11 mouse cellular contexts compared by ENCODE assay signal in the genomic region with DNA sequence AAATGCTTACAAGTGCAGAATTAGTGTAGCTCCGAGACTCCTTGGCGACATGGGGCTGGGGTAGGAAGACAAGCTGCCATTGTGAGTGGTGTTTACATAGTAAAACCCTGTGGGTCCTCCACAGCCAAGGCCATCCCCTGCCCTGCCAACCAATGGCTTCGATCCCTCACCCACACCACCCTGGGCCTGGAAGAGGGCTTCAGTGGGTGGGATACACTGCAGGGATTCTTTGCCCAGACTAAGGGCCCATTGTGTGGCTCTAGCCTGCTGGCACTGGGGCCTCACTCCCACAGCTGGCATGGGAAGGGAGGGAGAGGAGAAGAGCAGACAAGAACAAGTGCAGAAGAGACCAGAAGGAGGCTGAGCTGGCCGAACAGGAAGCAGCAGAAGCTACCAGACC. TPM values are rescaled to one million over a fixed set of nuclear protein-coding genes. Genes with fewer than 3 reads are reported as not detected.
DNase-seq lines count a peak whose midpoint lies in the region; ATAC-seq lines count a peak whose summit lies in the region.
"Had no signal": no experiment of that assay in that cellular context is flagged by ENCODE, and none has a peak within 500 bp of the region (broad histone marks: within the 10 kb centered on the region; RNA-seq: fewer than 3 reads in every experiment).

No protein-coding gene starts in this region.

- no peaks in the 10 kb centered on the region for H3K36me3 ChIP-seq in hindbrain, embryonic 15.5 days
- H3K36me3 ChIP-seq in hindbrain, embryonic 13.5 days: peaks cover 6% of the 10 kb centered on the region; the same call in 1 of the 2 replicates

- intact Hi-C loops in left cerebral cortex, postnatal 36 days (cut with DNase I): loop anchor here (5.0 kb wide), 2 partner anchors 33 to 53 kb away; partner anchors contain the start of genes Cox5a and Rpp25

- no peak overlapping the region for H3K4me3 ChIP-seq in hindbrain, embryonic 15.5 days
- no peak overlapping the region for H3K4me3 ChIP-seq in hindbrain, embryonic 13.5 days

- H3K9ac ChIP-seq in hindbrain, embryonic 15.5 days: no peak overlapping the region
- H3K9ac ChIP-seq in hindbrain, embryonic 13.5 days: no peak overlapping the region

- no peak overlapping the region for H3K27ac ChIP-seq in hindbrain, embryonic 15.5 days (replicated peaks)
- H3K27ac ChIP-seq in hindbrain, embryonic 13.5 days: no peak overlapping the region

- no peaks in the 10 kb centered on the region for H3K27me3 ChIP-seq in hindbrain, embryonic 15.5 days
- H3K27me3 ChIP-seq in hindbrain, embryonic 13.5 days: peaks cover 3% of the 10 kb centered on the region; the same call in 1 of the 2 replicates

- peak overlapping the region; percentile 83 for H3K4me2 ChIP-seq in hindbrain, embryonic 15.5 days
- no peak overlapping the region for H3K4me2 ChIP-seq in hindbrain, embryonic 13.5 days

- ATAC-seq in hindbrain, embryonic 15.5 days (ENCODE audit: low FRiP score, low read depth): peak; percentile 36; the same call in 1 of the 2 replicates
- no peak for ATAC-seq in hindbrain, embryonic 13.5 days (ENCODE audit: low FRiP score)

- H3K4me1 ChIP-seq in hindbrain, embryonic 15.5 days (replicated peaks): peaks cover 37% of the 10 kb centered on the region
- H3K4me1 ChIP-seq in hindbrain, embryonic 13.5 days (replicated peaks): peaks cover 36% of the 10 kb centered on the region

- WGBS in hindbrain, embryonic 15.5 days: 56% methylated on average over 4 of the region's 4 CpGs
- WGBS in hindbrain, embryonic 13.5 days: 66% methylated on average over 4 of the region's 4 CpGs

- H3K9me3 ChIP-seq in hindbrain, embryonic 15.5 days: no peaks in the 10 kb centered on the region
- H3K9me3 ChIP-seq in hindbrain, embryonic 13.5 days: no peaks in the 10 kb centered on the region

- DNase-seq in brain, embryonic 18.5 days (ENCODE audit: low read depth, low spot score): peak; percentile 22
- DNase-seq in frontal cortex, postnatal 36 days (ENCODE audit: low spot score in 2 of 2): peak; percentile 34 to 42
- peak; percentile 28 to 39 for DNase-seq in left cerebral cortex, postnatal 36 days (ENCODE audit: low spot score in 2 of 2)
- no peak for DNase-seq in heart, postnatal 4 days
- no peak for DNase-seq in ovary, adult 18-20 months (ENCODE audit: low spot score)
- no peak for DNase-seq in c-Kit-positive CD71-positive TER-119-positive erythroid progenitor cells, embryonic 14.5 days (ENCODE audit: low spot score)
- DNase-seq: kidney, adult 2 months had no signal

RNA-seq across cellular contexts. Expression of gene Scamp5, which starts 1.1 kb away (rescaled TPM):
- polyA plus RNA-seq in hindbrain, embryonic 15.5 days (2015; fragmentation: Nextera tagmentation; extraction: Ambion mirVana): 134 and 139 TPM in 2 replicates
- 86.3 and 94.6 TPM in 2 replicates for polyA plus RNA-seq in hindbrain, embryonic 13.5 days (2015; fragmentation: Nextera tagmentation; extraction: Ambion mirVana)
- 100 to 1,000 TPM; 381 to 434 TPM for total RNA-seq in left cerebral cortex, postnatal 36 days (2021)
- 10 to 100 TPM; 11.6 to 11.7 TPM for total RNA-seq in heart, postnatal 4 days (2021)
- total RNA-seq: megakaryocyte-erythroid progenitor cell, adult 5-6 weeks had no signal

RNA-seq across cellular contexts. Expression of gene Ppcdc, which starts 29.0 kb away (rescaled TPM):
- 20.3 and 21.3 TPM in 2 replicates for polyA plus RNA-seq in hindbrain, embryonic 15.5 days (2015; fragmentation: Nextera tagmentation; extraction: Ambion mirVana)
- polyA plus RNA-seq in hindbrain, embryonic 13.5 days (2015; fragmentation: Nextera tagmentation; extraction: Ambion mirVana): 25.6 and 26.0 TPM in 2 replicates
- 10 to 100 TPM; 13.8 to 16.6 TPM for total RNA-seq in left cerebral cortex, postnatal 36 days (2021)
- total RNA-seq in heart, postnatal 4 days (2021): 1 to 10 TPM; 8.3 TPM

RNA-seq across cellular contexts. Expression of gene Rpp25, which starts 34.9 kb away (rescaled TPM):
- polyA plus RNA-seq in hindbrain, embryonic 15.5 days (2015; fragmentation: Nextera tagmentation; extraction: Ambion mirVana): 17.7 and 18.0 TPM in 2 replicates
- 15.6 and 16.2 TPM in 2 replicates for polyA plus RNA-seq in hindbrain, embryonic 13.5 days (2015; fragmentation: Nextera tagmentation; extraction: Ambion mirVana)
- total RNA-seq in left cerebral cortex, postnatal 36 days (2021): 10 to 100 TPM; 16.4 to 20.3 TPM
- 1 to 10 TPM; 7.8 to 9.4 TPM for total RNA-seq in heart, postnatal 4 days (2021)
- total RNA-seq: liver, adult 2 months; megakaryocyte-erythroid progenitor cell, adult 5-6 weeks had no signal
- polyA plus RNA-seq: liver, adult 2 months had no signal

RNA-seq across cellular contexts. Expression of gene Cox5a, which starts 52.2 kb away (rescaled TPM):
- 894 and 915 TPM in 2 replicates for polyA plus RNA-seq in hindbrain, embryonic 15.5 days (2015; fragmentation: Nextera tagmentation; extraction: Ambion mirVana)
- polyA plus RNA-seq in hindbrain, embryonic 13.5 days (2015; fragmentation: Nextera tagmentation; extraction: Ambion mirVana): 875 and 879 TPM in 2 replicates
- total RNA-seq in left cerebral cortex, postnatal 36 days (2021): 100 to 1,000 TPM; 378 to 426 TPM
- 1,000 to 10,000 TPM; 1,831 to 1,865 TPM for total RNA-seq in heart, postnatal 4 days (2021)

Comparison
In these comparisons a context has a peak if more than half of its experiments do, and no peak if none do; other contexts are left out.
1. DNase-seq: peak in brain, embryonic 18.5 days (single experiment), frontal cortex, postnatal 36 days (2 of 2) and left cerebral cortex, postnatal 36 days (2 of 2); none in heart, postnatal 4 days (single experiment), ovary, adult 18-20 months (single experiment) and c-Kit-positive CD71-positive TER-119-positive erythroid progenitor cells, embryonic 14.5 days (single experiment).
2. RNA of gene Scamp5, which starts 1.1 kb away (total RNA-seq): 381 to 434 TPM in left cerebral cortex, postnatal 36 days; 11.6 to 11.7 TPM in heart, postnatal 4 days; every median in the first group is over 10 times any median in the second.